Mouse (Mus musculus): ENCODE measurements around the gene Edn2. TPM values are rescaled to one million over a fixed set of nuclear protein-coding genes. Genes with fewer than 3 reads are reported as not detected.

The Edn2 gene
- 3.7 and 3.8 TPM in 2 replicates for polyA plus RNA-seq (2015; fragmentation: Nextera tagmentation; extraction: Ambion mirVana)

DNA sequence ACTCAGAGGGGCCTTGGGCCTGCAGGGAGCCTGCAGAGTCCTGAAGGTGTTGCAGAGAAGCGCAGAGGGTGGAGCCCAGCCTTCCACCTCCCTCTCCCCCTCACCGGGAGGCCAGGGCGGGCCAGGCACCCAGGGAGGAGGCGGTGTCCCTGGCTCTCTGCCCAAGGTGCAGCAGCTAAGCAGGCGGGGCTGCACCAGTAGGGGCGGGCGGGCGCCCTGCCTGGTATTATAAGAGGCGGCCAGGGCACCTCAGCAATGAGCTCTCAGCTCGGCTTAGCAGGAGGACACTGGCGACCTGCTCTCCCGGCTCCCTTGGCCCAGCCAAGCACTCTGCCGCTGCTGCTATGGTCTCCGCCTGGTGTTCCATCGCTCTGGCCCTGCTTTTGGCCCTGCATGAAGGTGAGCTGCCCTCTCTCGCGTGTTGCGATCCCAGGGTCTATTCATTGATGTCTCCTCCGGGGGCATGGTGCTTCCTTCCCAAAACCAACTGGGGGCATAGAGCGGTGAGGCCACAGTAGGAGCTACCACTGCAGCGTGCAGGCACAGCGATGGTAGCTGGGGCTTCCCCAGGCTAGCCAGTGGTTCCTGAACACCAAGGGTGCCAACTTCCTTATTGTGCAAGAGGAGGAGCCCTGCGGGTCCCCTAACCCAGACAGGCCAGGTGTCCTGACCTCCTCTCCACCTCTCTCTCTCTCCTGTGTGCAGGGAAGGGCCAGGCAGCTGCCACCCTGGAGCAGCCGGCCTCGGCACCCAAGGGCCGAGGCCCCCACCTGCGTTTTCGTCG lies at the start of gene Edn2:
Edn2 (plus strand) TSS at position 41 of the 784 bp plus-strand sequence.
- ATAC-seq (ENCODE audit: insufficient read depth, low FRiP score, low read depth), result peak; percentile 85
- Histone ChIP-seq H3K27ac (peak within 1 kb of the TSS; percentile 51; the same call in 1 of the 2 replicates), H3K27me3 (replicated peaks) (no peaks in the 10 kb centered on the region), H3K4me2 (peak within 1 kb of the TSS; percentile 53), H3K4me1 (peaks cover 30% of the 10 kb centered on the region), H3K9me3 (no peaks in the 10 kb centered on the region), H3K4me3 (replicated peaks) (peak within 1 kb of the TSS; percentile 18), H3K9ac (peak within 1 kb of the TSS; percentile 25), H3K36me3 (no peaks in the 10 kb centered on the region)
- 31% methylated on average over 29 of the region's 29 CpGs for WGBS

DNA sequence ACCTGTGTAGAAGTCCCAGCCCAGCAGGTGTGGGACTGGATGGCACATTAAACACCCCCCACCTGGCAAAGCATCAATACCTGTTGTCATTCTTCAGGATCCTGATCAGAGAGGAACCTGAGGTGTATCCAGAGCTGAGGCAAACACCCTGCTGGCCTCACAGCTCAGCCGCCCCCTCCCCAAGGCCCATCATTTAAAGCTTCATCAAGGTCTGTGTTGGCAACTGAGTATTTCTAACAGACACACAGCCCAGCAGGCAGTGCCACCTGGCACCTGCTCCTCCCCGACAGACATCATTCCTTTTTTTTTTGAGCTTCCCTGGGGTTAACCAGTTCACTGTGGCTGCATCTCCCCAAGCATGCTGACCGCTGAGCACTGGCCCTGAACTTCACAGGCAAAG lies 45.5 kb upstream of the Edn2 start:
- Histone ChIP-seq H3K4me2 (no peak overlapping the region), H3K9ac (no peak overlapping the region), H3K4me1 (no peaks in the 10 kb centered on the region), H3K9me3 (no peaks in the 10 kb centered on the region), H3K27me3 (replicated peaks) (no peaks in the 10 kb centered on the region), H3K4me3 (replicated peaks) (no peak overlapping the region), H3K36me3 (no peaks in the 10 kb centered on the region), H3K27ac (no peak overlapping the region)
- WGBS, result 80% methylated on average over 3 of the region's 3 CpGs
- ATAC-seq (ENCODE audit: insufficient read depth, low FRiP score, low read depth), result no peak

DNA sequence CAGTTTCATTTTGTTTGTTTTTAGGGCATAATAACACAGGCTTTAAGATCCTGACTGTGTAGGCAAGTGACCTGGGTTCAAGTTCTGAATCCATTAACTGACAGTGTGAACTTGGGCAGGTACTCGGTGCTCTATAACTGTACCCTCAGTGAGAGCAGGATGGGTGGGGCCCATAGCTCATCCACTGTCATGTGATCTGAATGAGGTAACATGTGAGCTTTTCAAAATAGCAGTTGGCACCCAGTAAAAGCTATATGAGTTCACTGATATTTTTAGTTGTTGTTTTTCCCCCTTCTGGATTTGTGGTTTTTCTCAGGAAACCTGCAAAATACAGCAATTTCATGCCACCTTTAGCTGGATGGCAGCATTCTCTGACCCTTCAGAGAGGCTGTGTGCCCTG lies 44.7 kb upstream of the Edn2 start:
- no peaks in the 10 kb centered on the region for H3K36me3 ChIP-seq
- WGBS, result 67% methylated on average over 1 of the region's 1 CpGs

GRCm38 (mm10) chr4:120120276-120120675 lies 40.7 kb upstream of the Edn2 start:
- Histone ChIP-seq H3K27me3 (replicated peaks) (no peaks in the 10 kb centered on the region), H3K9ac (no peak overlapping the region), H3K36me3 (no peaks in the 10 kb centered on the region), H3K4me3 (replicated peaks) (no peak overlapping the region), H3K27ac (no peak overlapping the region), H3K4me2 (no peak overlapping the region), H3K9me3 (no peaks in the 10 kb centered on the region), H3K4me1 (no peaks in the 10 kb centered on the region)
- WGBS, result 28% methylated on average over 8 of the region's 8 CpGs
- no peak for ATAC-seq (ENCODE audit: insufficient read depth, low FRiP score, low read depth)

More for the DNA sequence above, 44.7 kb upstream of the Edn2 start:
- no peak overlapping the region for H3K9ac ChIP-seq
- no peak overlapping the region for H3K4me3 ChIP-seq (replicated peaks)
- no peak overlapping the region for H3K27ac ChIP-seq
- no peaks in the 10 kb centered on the region for H3K27me3 ChIP-seq (replicated peaks)
- no peak overlapping the region for H3K4me2 ChIP-seq
- H3K9me3 ChIP-seq, result no peaks in the 10 kb centered on the region
- H3K4me1 ChIP-seq, result no peaks in the 10 kb centered on the region
- no peak for ATAC-seq (ENCODE audit: insufficient read depth, low FRiP score, low read depth)

- Histone ChIP-seq H3K4me3 (replicated peaks) (no peak overlapping the region), H3K9ac (no peak overlapping the region), H3K36me3 (no peaks in the 10 kb centered on the region), H3K27ac (no peak overlapping the region), H3K9me3 (no peaks in the 10 kb centered on the region), H3K27me3 (replicated peaks) (no peaks in the 10 kb centered on the region), H3K4me2 (no peak overlapping the region), H3K4me1 (no peaks in the 10 kb centered on the region)
- WGBS, result 80% methylated on average over 6 of the region's 6 CpGs
- no peak for ATAC-seq (ENCODE audit: insufficient read depth, low FRiP score, low read depth)
Measured at GRCm38 (mm10) chr4:120124656-120125055, 36.4 kb upstream of the Edn2 start.

DNA sequence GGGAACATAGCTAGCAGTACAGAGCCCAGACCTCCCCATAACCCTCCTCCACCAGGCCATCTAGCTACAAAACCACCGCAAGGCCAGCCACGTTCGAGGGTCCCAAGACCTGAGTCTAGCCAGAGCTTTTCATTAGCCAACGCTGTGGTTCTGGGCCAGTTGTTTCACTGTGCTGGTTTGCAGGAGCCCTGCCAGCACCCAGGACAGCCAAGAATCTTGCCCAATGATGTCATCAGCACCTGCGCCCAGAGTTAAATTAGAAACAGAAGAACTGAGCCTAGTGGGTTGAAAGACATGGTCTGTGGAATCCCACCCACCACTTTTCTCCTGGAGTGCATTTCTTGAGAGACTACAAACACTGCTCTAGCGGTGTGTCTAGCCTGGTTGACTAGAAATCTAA lies 35.0 kb upstream of the Edn2 start:
- no peak overlapping the region for H3K9ac ChIP-seq
- no peak overlapping the region for H3K27ac ChIP-seq
- 84% methylated on average over 6 of the region's 6 CpGs for WGBS
- H3K9me3 ChIP-seq, result no peaks in the 10 kb centered on the region
- H3K4me2 ChIP-seq, result no peak overlapping the region
- H3K36me3 ChIP-seq, result no peaks in the 10 kb centered on the region
- no peak for ATAC-seq (ENCODE audit: insufficient read depth, low FRiP score, low read depth)
- no peaks in the 10 kb centered on the region for H3K27me3 ChIP-seq (replicated peaks)
- H3K4me1 ChIP-seq, result no peaks in the 10 kb centered on the region
- H3K4me3 ChIP-seq (replicated peaks), result no peak overlapping the region

DNA sequence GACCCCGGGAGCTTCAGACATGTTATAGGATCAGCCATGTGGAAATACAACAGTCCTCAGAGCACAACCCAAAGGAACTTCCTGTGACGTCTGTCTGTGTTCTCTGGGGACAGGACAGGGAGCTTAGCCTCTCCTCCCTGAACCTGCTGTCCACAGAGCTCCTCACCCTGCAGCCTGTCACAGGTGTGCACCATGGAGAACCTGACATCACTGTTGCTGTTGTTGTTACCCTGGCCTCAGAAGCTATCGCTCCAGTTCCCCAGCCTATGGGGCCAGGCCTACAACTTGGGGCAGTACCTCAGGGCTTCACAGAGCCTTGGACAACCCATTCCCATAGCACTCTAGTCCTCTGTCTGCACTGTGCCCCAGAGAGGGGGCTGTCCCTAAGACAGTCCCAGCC lies 33.7 kb upstream of the Edn2 start:
- Histone ChIP-seq H3K9me3 (no peaks in the 10 kb centered on the region), H3K9ac (no peak overlapping the region), H3K4me1 (no peaks in the 10 kb centered on the region), H3K4me3 (replicated peaks) (no peak overlapping the region), H3K36me3 (no peaks in the 10 kb centered on the region), H3K4me2 (no peak overlapping the region), H3K27me3 (replicated peaks) (no peaks in the 10 kb centered on the region), H3K27ac (no peak overlapping the region)
- 83% methylated on average over 3 of the region's 3 CpGs for WGBS
- no peak for ATAC-seq (ENCODE audit: insufficient read depth, low FRiP score, low read depth)

DNA sequence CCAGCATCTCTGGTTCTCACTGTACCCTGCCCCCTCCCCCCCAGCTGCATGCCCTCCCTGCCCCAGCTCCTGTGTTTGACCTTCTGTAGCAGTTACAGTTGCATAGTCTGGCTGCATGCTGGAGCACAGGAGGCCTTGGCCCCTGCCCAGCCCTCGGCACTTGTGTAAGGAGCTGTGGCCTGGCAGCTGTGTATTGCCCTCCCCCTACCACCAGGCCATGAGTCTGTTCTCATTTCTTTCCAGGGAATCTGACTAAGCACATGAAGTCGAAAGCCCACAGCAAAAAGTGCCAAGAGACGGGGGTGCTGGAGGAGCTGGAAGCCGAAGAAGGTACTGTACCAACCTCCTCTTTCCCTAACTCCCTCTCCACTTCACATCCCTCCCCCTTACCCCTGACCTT lies 33.0 kb upstream of the Edn2 start:
- no peak for ATAC-seq (ENCODE audit: insufficient read depth, low FRiP score, low read depth)
- Histone ChIP-seq H3K27ac (no peak overlapping the region), H3K9ac (no peak overlapping the region), H3K27me3 (replicated peaks) (no peaks in the 10 kb centered on the region), H3K9me3 (no peaks in the 10 kb centered on the region), H3K4me2 (no peak overlapping the region), H3K36me3 (no peaks in the 10 kb centered on the region), H3K4me3 (replicated peaks) (no peak overlapping the region), H3K4me1 (no peaks in the 10 kb centered on the region)
- WGBS, result 78% methylated on average over 4 of the region's 4 CpGs

DNA sequence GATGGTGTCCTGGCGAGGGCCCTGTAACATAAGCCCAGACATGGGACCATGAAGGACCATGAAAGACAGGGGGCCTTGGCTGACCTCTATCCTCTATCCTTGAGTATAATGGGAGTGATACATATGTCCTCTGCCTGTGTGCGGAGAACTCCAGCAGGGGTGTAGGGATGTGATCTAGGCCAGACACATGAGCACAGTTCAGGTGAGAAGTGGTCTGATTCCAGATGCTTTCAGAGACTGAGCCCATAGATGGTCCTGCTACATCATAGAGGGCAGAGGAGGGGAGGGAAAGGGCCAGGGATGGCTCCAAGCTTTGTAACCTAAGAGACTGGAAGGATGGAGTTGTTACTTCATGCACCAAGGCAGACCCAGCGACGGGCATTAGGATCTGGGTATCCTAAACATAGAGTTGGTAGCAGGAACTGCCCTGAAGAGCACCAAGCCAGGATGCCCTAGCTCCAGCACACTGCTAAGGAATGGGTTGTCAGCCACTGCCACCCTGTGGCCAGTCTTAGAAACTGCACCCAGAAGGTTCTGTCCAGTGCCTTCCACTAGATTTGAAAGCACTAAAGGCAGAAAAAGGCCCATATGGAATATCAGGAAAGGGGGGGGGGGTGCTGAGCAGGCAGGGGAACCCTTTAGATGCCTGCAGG lies 31.6 kb upstream of the Edn2 start:
- Histone ChIP-seq H3K27me3 (replicated peaks) (no peaks in the 10 kb centered on the region), H3K4me2 (no peak overlapping the region), H3K4me1 (no peaks in the 10 kb centered on the region), H3K4me3 (replicated peaks) (no peak overlapping the region), H3K9ac (no peak overlapping the region), H3K36me3 (no peaks in the 10 kb centered on the region), H3K27ac (no peak overlapping the region), H3K9me3 (no peaks in the 10 kb centered on the region)
- WGBS, result 29% methylated on average over 4 of the region's 4 CpGs
- peak; percentile 28; the same call in 1 of the 2 replicates for ATAC-seq (ENCODE audit: insufficient read depth, low FRiP score, low read depth)

GRCm38 (mm10) chr4:120130926-120131325 lies 30.1 kb upstream of the Edn2 start:
- H3K27me3 ChIP-seq (replicated peaks), result no peaks in the 10 kb centered on the region
- no peaks in the 10 kb centered on the region for H3K4me1 ChIP-seq
- no peaks in the 10 kb centered on the region for H3K9me3 ChIP-seq
- no peak for ATAC-seq (ENCODE audit: insufficient read depth, low FRiP score, low read depth)
- H3K9ac ChIP-seq, result no peak overlapping the region
- no peaks in the 10 kb centered on the region for H3K36me3 ChIP-seq
- H3K4me2 ChIP-seq, result no peak overlapping the region
- no peak overlapping the region for H3K4me3 ChIP-seq (replicated peaks)
- no peak overlapping the region for H3K27ac ChIP-seq
- WGBS, result 76% methylated on average over 4 of the region's 4 CpGs

DNA sequence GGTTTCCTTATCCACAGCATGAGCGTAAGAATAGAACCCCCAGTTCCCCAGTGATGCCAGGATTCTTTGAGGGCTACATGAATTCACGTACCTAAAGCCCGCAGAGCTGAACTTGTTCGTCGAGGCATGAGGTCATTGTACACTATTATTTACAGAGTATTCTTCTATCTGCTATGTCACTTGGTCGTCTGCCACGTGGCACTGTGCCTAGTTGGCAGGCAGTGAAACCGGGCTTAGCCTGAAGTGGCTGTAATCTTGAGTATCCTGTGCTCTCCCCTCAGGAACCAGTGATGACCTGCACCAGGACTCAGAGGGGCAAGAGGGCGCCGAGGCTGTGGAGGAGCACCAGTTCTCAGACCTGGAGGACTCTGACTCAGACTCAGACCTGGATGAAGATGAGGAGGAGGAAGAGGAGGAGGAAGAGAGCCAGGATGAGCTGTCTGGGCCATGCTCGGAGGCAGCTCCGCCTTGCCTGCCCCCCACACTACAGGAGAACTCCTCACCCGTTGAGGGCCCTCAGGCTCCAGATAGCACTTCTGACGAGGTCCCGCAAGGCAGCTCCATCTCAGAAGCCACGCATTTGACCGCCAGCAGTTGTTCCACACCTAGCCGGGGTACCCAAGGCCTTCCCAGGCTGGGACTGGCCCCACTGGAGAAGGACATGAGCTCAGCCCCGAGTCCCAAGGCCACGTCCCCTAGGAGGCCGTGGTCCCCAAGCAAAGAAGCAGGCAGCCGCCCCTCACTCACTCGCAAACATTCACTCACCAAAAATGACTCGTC lies 29.4 kb upstream of the Edn2 start:
- Histone ChIP-seq H3K27me3 (replicated peaks) (no peaks in the 10 kb centered on the region), H3K27ac (no peak overlapping the region), H3K4me3 (replicated peaks) (no peak overlapping the region), H3K36me3 (no peaks in the 10 kb centered on the region), H3K4me1 (no peaks in the 10 kb centered on the region), H3K9ac (no peak overlapping the region), H3K4me2 (no peak overlapping the region), H3K9me3 (no peaks in the 10 kb centered on the region)
- WGBS, result 70% methylated on average over 24 of the region's 24 CpGs
- no peak for ATAC-seq (ENCODE audit: insufficient read depth, low FRiP score, low read depth)

GRCm38 (mm10) chr4:120134223-120134622 lies 26.8 kb upstream of the Edn2 start:
- H3K27ac ChIP-seq, result no peak overlapping the region
- H3K4me3 ChIP-seq (replicated peaks), result no peak overlapping the region
- H3K4me1 ChIP-seq, result no peaks in the 10 kb centered on the region
- 81% methylated on average over 6 of the region's 6 CpGs for WGBS
- no peak overlapping the region for H3K4me2 ChIP-seq
- no peaks in the 10 kb centered on the region for H3K36me3 ChIP-seq
- no peak overlapping the region for H3K9ac ChIP-seq
- no peaks in the 10 kb centered on the region for H3K9me3 ChIP-seq
- ATAC-seq (ENCODE audit: insufficient read depth, low FRiP score, low read depth), result no peak
- H3K27me3 ChIP-seq (replicated peaks), result no peaks in the 10 kb centered on the region
